Mouse (Mus musculus): ENCODE results near the gene Wdr46. TPM values are rescaled to one million over a fixed set of nuclear protein-coding genes. Genes with fewer than 3 reads are reported as not detected.
A peak's percentile ranks its signal among the peaks of the same experiment; 100 is the strongest.

The Wdr46 gene
- polyA plus RNA-seq, 1 experiment from 2014 or later = 56.1 TPM

DNA sequence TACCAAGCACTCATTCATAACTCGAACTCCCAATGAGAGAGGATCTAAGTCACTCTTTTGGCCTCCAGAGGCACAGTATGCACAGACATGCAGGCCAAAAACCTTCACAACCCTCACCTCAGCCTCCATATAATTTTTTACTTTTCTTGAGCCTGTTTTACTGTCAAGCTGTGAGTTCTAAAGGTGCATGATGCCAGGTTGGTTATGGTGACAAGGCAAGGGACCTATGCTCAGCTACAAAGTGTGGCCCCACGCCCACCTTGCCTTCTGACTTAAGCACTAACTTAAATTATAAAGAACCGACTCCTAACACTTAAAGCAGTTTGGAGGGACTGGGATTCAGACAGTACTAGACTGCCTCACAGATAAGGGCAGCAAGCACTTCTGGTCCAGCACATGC lies 12.8 kb downstream of the Wdr46 start:
- H3K4me1 ChIP-seq = peaks cover 65% of the 10 kb centered on the region
- peaks cover 72% of the 10 kb centered on the region for H3K36me3 ChIP-seq (replicated peaks)

DNA sequence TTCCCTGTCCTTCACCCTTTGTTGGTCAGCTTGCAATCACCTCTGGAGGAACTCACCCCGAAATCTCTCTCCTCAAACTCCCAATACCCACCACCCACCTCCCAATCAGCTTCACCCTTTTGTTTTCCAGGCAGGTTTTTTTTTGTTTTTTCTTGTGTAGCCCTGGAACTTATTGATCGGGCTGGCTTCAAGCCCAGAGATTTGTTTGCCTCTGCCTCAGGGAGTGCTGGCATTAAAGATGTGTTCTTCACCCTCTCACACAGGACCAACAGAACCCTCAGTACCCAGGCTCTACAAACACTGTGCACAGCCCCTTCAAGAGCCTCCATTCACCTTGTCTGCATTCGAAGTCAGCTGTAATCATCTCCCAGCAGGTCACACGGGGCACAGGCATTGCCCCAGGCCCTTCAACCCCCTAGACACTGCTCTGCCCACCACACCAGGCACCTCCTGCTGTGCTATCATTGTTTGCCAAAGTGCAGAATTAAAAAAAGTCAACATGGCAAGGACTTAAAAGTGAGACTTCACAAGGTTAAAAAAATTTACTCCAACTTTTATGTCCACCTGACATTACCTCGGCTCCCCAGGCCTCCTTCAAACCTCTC lies 13.6 kb downstream of the Wdr46 start:
- WGBS = 40% methylated on average over 5 of the region's 5 CpGs
- H3K27me3 ChIP-seq (ENCODE audit: poor library complexity, severe bottlenecking) = no peaks in the 10 kb centered on the region

More for the DNA sequence above, 12.8 kb downstream of the Wdr46 start:
- peak overlapping the region; percentile 32; the same call in 1 of the 2 replicates for H3K27ac ChIP-seq
- peak overlapping the region; percentile 71 for H3K4me3 ChIP-seq
- 85% methylated on average over 3 of the region's 3 CpGs for WGBS
- H3K9me3 ChIP-seq = no peaks in the 10 kb centered on the region
- no peaks in the 10 kb centered on the region for H3K27me3 ChIP-seq (ENCODE audit: poor library complexity, severe bottlenecking)
- DNase-seq (ENCODE audit: extremely low spot score, low spot score) = no peak

DNA sequence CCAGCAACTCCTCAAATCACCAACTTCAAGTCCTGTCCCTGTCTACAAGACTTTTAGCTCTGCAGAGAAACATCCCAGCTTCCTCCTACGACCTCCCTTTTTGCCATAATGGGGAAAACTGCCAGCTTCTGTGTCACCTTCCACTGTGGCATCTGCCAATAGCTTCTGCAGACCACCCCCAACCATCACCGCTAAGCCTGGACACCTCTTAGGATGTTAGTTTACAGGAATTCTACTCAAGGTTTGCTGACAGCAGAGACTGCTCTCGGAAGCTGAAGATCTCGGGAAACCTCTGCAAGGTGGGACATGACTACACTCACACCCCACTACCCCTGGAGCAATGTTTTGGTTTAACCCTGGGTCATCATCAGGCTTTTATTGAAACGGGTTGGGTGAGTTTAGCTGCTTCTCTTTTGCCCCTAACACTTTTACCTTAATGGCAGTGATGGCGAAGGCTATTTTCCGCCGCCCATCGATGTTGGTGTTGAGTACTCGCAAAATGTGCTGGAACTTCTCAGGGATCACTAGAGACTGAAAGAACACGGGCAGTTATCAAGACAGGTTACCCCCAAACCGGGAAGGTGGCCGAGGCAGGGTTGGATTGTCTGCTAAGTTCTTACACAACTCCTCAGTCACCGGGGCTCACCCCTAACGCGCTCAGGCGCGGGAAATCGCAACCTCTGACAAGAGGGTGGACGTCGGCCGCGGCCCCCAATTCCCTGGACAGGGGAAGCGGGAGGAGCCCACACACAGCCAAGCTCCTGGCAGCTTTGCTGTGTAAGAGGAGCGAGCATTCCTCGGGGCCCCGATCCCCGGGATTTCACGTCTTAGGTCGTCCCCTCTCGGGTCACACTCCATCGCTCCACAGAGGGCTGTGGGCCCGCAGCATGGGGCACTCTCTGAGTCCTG lies 14.4 kb downstream of the Wdr46 start:
- Histone ChIP-seq H3K4me1 (peaks cover 65% of the 10 kb centered on the region), H3K4me3 (peak overlapping the region; percentile 71), H3K27ac (peak overlapping the region; percentile 95), H3K36me3 (replicated peaks) (peaks cover 72% of the 10 kb centered on the region), H3K27me3 (ENCODE audit: poor library complexity, severe bottlenecking) (no peaks in the 10 kb centered on the region), H3K9me3 (no peaks in the 10 kb centered on the region)
- WGBS = under 1% methylated on average over 33 of the region's 33 CpGs
- no peak for DNase-seq (ENCODE audit: extremely low spot score, low spot score)

More for the DNA sequence above, 13.6 kb downstream of the Wdr46 start:
- H3K36me3 ChIP-seq (replicated peaks) = peaks cover 72% of the 10 kb centered on the region
- no peaks in the 10 kb centered on the region for H3K9me3 ChIP-seq
- H3K27ac ChIP-seq = peak overlapping the region; percentile 95
- no peak for DNase-seq (ENCODE audit: extremely low spot score, low spot score)
- H3K4me1 ChIP-seq = peaks cover 65% of the 10 kb centered on the region
- peak overlapping the region; percentile 71 for H3K4me3 ChIP-seq

DNA sequence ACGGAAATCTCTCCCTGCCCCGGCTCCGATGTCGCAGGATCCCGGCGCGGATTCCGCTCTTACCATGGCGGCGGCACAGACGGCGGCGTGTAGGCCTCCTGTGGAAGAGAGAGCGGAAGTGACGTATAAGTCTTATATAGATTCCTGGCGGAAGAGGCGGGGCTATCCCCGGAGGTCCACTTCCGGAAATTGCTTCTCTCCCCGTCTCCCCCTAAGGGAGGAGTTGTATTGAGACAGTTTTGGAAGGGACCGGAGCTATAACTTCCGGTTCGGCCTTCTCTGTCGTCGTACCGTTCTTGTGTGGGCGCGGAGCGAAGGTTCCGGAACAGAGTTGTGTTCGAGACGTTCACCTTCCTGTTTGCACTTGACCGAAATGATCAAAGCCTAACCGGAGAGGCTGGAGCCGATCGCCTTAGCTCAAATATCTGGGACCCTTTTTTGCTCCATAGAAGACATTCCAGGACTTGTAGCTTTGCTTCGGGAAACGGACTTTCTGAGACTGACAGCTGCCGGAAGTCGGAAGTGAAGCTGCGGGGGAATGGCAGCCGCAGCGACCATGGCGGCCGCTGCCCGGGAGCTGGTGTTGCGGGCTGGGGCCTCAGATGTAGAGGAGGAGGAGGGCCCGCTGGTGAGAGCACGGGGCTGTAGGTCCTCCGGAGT lies 15.2 kb downstream of the Wdr46 start, which contains the start of the genes Vps52 and Rps18:
Gene Vps52 (plus strand): TSS at position 258 of the 660 bp plus-strand sequence.
Gene Rps18 (minus strand): TSS at position 447 of the 660 bp plus-strand sequence.
- DNase-seq (ENCODE audit: extremely low spot score, low spot score) = peak; percentile 94
- H3K4me1 ChIP-seq = peaks cover 57% of the 10 kb centered on the region
- peak within 1 kb of the TSS; percentile 71 for H3K4me3 ChIP-seq
- no peaks in the 10 kb centered on the region for H3K9me3 ChIP-seq
- H3K27me3 ChIP-seq (ENCODE audit: poor library complexity, severe bottlenecking) = no peaks in the 10 kb centered on the region
- peak within 1 kb of the TSS; percentile 95 for H3K27ac ChIP-seq
- peaks cover 72% of the 10 kb centered on the region for H3K36me3 ChIP-seq (replicated peaks)
- under 1% methylated on average over 50 of the region's 50 CpGs for WGBS

DNA sequence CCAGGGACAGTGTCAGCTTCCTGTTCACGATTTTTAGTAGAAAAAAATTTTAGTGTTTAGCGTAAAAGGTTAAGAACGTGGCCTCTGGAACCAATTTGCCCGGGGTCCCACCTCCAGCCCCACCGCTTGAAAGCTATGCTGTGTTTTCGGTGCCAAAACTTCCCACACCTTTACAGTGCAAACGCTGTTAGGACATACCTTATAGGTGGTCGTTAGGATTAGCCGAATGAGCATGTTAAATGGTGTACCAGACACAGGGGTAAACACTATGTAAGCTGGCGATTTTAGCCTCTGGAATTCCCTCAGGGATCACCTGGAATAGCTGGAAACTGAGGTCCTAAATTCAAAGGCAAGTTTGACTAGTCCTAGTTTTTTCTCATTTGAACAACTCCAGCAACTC lies 15.9 kb downstream of the Wdr46 start:
- H3K4me1 ChIP-seq = peaks cover 51% of the 10 kb centered on the region
- H3K36me3 ChIP-seq (replicated peaks) = peaks cover 72% of the 10 kb centered on the region
- DNase-seq (ENCODE audit: extremely low spot score, low spot score) = no peak
- 8% methylated on average over 10 of the region's 10 CpGs for WGBS
- H3K4me3 ChIP-seq = peak overlapping the region; percentile 71
- H3K27ac ChIP-seq = peak overlapping the region; percentile 95
- H3K27me3 ChIP-seq (ENCODE audit: poor library complexity, severe bottlenecking) = no peaks in the 10 kb centered on the region
- H3K9me3 ChIP-seq = no peaks in the 10 kb centered on the region

DNA sequence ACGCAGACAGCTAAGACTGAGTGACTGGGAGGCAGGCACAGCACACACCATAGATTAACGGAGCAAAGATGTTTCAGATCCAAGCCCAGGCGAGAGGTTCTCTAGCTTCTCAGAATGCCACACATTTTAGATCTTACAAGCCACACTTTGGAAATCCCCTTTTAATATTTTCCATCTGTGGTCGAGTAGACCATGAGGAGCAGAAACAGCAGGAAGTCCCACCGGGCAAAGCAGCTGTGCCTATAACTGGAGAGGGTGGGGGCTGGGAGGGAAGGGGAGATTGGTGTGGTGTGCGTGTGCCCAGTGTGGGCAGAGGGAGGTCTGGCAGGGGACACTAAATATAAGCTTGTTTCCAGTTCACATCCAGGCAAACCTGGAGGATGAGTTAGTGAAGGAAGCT lies 17.0 kb downstream of the Wdr46 start:
- Histone ChIP-seq H3K36me3 (replicated peaks) (peaks cover 72% of the 10 kb centered on the region), H3K4me3 (peak overlapping the region; percentile 13), H3K4me1 (peaks cover 39% of the 10 kb centered on the region), H3K27ac (no peak overlapping the region), H3K27me3 (ENCODE audit: poor library complexity, severe bottlenecking) (no peaks in the 10 kb centered on the region), H3K9me3 (no peaks in the 10 kb centered on the region)
- no peak for DNase-seq (ENCODE audit: extremely low spot score, low spot score)
- 84% methylated on average over 6 of the region's 6 CpGs for WGBS

DNA sequence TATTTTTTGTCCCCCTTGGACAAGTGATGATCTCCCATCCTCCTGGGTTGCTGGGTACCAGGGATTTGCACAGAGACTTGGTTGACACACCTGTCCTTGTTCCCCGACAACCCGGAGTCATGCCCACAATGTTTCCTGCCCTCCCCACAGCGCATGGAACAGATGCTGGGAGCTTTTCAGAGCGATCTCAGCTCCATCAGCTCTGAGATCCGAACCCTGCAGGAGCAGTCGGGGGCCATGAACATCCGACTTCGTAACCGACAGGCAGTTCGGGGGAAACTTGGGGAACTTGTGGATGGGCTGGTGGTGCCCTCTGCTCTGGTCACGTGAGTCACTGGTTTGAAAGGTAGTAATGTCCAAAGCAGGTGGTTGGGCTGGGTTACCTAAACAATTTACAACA lies 18.0 kb downstream of the Wdr46 start:
- Histone ChIP-seq H3K9me3 (no peaks in the 10 kb centered on the region), H3K36me3 (replicated peaks) (peaks cover 72% of the 10 kb centered on the region), H3K27me3 (ENCODE audit: poor library complexity, severe bottlenecking) (no peaks in the 10 kb centered on the region), H3K4me3 (no peak overlapping the region), H3K4me1 (peaks cover 30% of the 10 kb centered on the region), H3K27ac (no peak overlapping the region)
- DNase-seq (ENCODE audit: extremely low spot score, low spot score) = no peak
- WGBS = 92% methylated on average over 11 of the region's 11 CpGs

DNA sequence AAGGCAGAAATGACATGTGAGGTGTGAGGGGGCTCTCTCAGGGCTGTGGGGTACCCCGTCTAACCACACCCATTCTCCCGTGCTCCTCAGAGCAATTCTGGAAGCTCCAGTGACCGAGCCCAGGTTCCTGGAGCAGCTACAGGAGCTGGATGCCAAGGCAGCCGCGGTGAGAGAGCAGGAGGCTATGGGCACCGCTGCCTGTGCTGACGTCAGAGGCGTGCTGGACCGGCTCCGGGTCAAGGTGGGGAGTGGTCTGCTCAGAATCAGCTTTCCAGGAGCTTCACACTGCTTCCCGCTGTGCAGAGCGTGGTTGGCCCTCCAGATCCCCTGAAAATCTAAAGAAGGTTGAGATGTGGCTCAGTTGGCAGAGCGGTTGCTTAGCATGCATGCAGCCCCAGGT lies 18.7 kb downstream of the Wdr46 start:
- no peak overlapping the region for H3K27ac ChIP-seq
- H3K27me3 ChIP-seq (ENCODE audit: poor library complexity, severe bottlenecking) = no peaks in the 10 kb centered on the region
- H3K36me3 ChIP-seq (replicated peaks) = peaks cover 72% of the 10 kb centered on the region
- peaks cover 23% of the 10 kb centered on the region for H3K4me1 ChIP-seq
- H3K4me3 ChIP-seq = no peak overlapping the region
- no peak for DNase-seq (ENCODE audit: extremely low spot score, low spot score)
- H3K9me3 ChIP-seq = no peaks in the 10 kb centered on the region
- 96% methylated on average over 13 of the region's 13 CpGs for WGBS

DNA sequence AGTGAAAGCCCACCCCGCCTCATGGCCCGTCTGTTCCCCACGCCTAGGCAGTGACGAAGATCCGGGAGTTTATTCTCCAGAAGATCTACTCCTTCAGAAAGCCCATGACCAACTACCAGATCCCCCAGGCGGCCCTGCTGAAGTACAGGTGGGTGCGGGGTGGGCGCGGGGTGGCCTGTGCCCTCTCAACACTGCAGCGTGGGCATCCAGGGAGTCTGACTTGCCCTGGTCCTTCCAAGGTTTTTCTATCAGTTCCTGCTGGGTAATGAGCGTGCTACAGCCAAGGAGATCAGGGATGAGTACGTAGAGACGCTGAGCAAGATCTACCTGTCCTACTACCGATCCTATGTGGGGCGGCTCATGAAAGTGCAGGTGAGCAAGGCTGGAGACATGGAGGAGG lies 19.5 kb downstream of the Wdr46 start:
- peaks cover 70% of the 10 kb centered on the region for H3K36me3 ChIP-seq (replicated peaks)
- WGBS = 94% methylated on average over 15 of the region's 15 CpGs
- DNase-seq (ENCODE audit: extremely low spot score, low spot score) = no peak
- H3K27me3 ChIP-seq (ENCODE audit: poor library complexity, severe bottlenecking) = no peaks in the 10 kb centered on the region
- no peak overlapping the region for H3K4me3 ChIP-seq
- no peak overlapping the region for H3K27ac ChIP-seq
- H3K9me3 ChIP-seq = no peaks in the 10 kb centered on the region
- peaks cover 17% of the 10 kb centered on the region for H3K4me1 ChIP-seq

DNA sequence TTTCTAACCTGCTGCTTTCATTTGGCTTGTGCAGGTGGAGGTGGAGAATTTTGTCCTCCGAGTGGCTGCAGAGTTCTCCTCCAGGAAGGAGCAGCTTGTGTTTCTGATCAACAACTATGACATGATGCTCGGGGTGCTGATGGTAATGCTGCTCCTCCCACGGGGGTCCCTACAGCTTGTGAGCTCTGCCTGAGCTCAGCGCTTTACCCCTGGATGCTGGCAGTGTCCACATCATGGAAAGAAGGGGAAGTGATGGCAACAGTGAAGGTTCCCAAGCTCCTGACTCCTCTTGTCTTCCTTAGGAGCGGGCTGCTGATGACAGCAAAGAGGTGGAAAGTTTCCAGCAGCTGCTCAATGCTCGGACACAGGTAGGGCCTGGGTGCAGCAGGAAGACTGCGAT lies 22.4 kb downstream of the Wdr46 start:
- 0 out of 2 replicates have a peak, but pooled peaks cover under 1% of the 10 kb centered on the region for H3K4me1 ChIP-seq
- WGBS = 94% methylated on average over 7 of the region's 7 CpGs
- DNase-seq (ENCODE audit: extremely low spot score, low spot score) = no peak
- H3K36me3 ChIP-seq (replicated peaks) = peaks cover 87% of the 10 kb centered on the region
- H3K9me3 ChIP-seq = no peaks in the 10 kb centered on the region
- H3K27me3 ChIP-seq (ENCODE audit: poor library complexity, severe bottlenecking) = no peaks in the 10 kb centered on the region
- no peak overlapping the region for H3K27ac ChIP-seq
- H3K4me3 ChIP-seq = no peak overlapping the region

DNA sequence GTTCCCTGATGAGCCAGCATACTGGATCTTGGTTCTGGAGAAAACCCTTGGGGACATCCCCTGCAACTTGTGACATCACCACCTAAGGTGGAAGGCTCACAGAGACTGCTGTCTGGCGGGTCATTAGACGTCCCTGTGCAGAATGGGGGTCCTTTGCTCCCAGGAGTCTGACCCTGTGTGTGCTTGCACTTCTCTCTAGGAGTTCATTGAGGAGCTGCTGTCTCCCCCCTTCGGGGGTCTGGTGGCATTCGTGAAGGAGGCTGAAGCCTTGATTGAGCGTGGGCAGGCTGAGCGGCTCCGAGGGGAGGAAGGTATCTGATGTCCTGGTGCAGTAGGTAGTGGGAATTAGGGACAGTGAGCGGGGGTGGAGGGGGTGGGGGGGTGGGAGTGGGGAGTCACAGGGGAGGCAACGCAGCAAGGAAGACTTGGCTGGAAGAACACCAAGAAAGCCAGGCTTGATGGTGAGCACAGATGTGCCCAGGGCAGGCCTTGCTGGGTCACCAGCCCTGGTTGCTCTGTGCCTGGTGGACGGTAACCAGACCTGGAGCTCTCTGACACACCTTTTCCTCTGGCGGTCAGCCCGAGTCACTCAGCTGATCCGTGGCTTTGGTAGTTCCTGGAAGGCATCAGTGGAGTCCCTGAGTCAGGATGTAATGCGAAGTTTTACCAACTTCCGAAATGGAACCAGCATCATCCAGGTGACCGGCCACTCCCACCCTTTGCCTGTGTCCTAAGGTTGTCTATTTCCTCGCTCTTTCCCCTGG lies 24.8 kb downstream of the Wdr46 start:
- H3K36me3 ChIP-seq (replicated peaks) = peaks cover 63% of the 10 kb centered on the region
- H3K9me3 ChIP-seq = no peaks in the 10 kb centered on the region
- 90% methylated on average over 17 of the region's 17 CpGs for WGBS
- no peaks in the 10 kb centered on the region for H3K27me3 ChIP-seq (ENCODE audit: poor library complexity, severe bottlenecking)
- H3K4me1 ChIP-seq = 0 out of 2 replicates have a peak, but pooled peaks cover 3% of the 10 kb centered on the region
- H3K4me3 ChIP-seq = no peak overlapping the region
- H3K27ac ChIP-seq = no peak overlapping the region
- no peak for DNase-seq (ENCODE audit: extremely low spot score, low spot score)
